Mouse (Mus musculus): ENCODE data around the gene Slc7a15.
"Not testable (repeated sequence)": the region's sequence is repeated elsewhere in the genome, so short reads cannot be mapped to it uniquely, and the experiment has no call there.

Gene Slc7a15

GRCm38 (mm10) chr12:8559876-8560275 lies 39.0 kb downstream of the Slc7a15 start:
- not testable (repeated sequence) for DNase-seq (ENCODE audit: low spot score in 2 of 2)

GRCm38 (mm10) chr12:8556189-8556588 lies 42.7 kb downstream of the Slc7a15 start:
- no peak for DNase-seq (ENCODE audit: low spot score in 2 of 2)

- DNase-seq (ENCODE audit: low spot score in 2 of 2) = no peak
Measured at GRCm38 (mm10) chr12:8555419-8555818, 43.4 kb downstream of the Slc7a15 start.

DNA sequence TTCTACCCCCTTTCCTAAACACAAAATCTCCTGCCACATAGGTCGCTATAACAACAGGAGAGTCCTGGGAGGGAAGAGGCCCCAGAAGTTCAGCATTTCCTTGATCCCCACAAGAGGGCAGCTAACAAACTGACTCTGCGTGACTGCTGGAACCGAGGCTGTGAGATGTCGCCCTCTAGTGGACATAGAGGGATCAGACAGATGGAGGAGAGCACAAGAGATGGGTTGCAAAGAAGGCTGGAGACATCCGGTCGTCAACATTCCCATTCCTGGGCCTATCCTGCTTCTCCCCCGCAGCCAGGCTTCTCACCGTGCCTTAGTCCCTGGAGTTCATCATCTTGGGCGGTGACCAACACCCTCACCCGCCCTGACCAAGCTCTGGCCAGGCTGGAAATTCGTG lies 51.5 kb downstream of the Slc7a15 start:
- DNase-seq (ENCODE audit: low spot score in 2 of 2) = peak; percentile 36 to 73

- no peak for DNase-seq (ENCODE audit: low spot score in 2 of 2)
Measured at GRCm38 (mm10) chr12:8546801-8547200, 52.1 kb downstream of the Slc7a15 start.

- DNase-seq (ENCODE audit: low spot score in 2 of 2) = peak; percentile 18 to 31
Measured at GRCm38 (mm10) chr12:8545066-8545610, 53.7 kb downstream of the Slc7a15 start.

GRCm38 (mm10) chr12:8542371-8542770 lies 56.5 kb downstream of the Slc7a15 start:
- no peak for DNase-seq (ENCODE audit: low spot score in 2 of 2)

- DNase-seq (ENCODE audit: low spot score in 2 of 2) = no peak
Measured at GRCm38 (mm10) chr12:8539471-8539870, 59.4 kb downstream of the Slc7a15 start.

- DNase-seq (ENCODE audit: low spot score in 2 of 2) = no peak
Measured at GRCm38 (mm10) chr12:8537291-8537690, 61.6 kb downstream of the Slc7a15 start.

DNA sequence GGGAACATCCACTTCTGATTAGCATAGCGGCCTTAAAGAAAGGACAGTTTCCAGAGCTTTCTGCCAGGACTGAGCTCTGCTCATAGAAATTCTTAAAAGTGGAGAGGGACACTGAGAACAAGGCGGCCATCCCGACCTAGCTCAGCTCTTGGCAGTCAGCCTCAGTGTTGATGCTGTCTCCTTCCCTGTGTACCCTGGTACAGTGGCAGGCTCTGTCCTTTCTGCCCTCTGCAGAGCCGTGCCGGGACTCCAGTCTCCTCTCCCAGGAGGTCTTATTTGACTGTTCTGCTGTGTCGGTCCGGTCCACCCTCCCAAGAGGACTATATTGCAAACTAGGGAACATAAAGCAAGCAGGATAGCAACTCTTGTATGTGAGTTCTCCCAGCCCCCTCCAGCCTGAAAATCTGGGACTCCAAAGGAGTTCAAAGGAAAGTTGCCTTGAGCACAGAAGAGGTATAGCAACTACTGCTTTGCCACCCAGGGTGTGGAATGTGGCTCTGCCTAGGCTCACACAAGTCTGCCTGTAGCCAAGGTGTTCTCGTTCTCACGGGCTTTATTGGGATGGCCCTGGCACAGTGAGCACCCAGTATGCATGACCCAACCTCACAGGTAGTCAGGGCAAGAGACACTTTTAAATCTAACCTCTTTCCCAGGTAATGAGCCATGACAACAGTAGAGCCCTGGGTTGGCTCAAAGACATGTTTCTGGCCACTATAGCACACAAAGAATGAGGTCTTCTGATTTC lies 62.5 kb downstream of the Slc7a15 start:
- DNase-seq (ENCODE audit: low spot score in 2 of 2) = no peak

- DNase-seq (ENCODE audit: low spot score in 2 of 2) = no peak
Measured at GRCm38 (mm10) chr12:8535596-8535995, 63.3 kb downstream of the Slc7a15 start.

- DNase-seq (ENCODE audit: low spot score in 2 of 2) = no peak
Measured at GRCm38 (mm10) chr12:8534915-8535314, 64.0 kb downstream of the Slc7a15 start.

DNA sequence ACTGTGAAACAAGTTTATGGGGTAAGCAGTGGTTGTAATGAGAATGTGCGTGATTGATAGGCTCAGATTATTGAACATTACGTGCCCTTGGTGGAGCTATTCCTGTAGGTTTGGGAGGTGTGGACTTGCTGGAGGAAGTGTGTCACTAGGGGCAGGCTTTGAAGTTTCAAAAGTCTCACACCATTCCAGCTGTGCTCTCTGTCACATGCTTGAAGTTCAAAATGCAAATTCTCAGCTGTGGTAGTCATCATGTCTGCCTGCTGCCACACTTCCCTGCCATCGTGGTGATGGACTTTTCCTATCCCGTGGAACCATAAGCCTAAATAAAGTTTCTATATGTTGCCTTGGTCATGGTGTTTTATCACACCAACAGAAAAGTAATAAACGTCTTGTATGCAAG lies 71.1 kb downstream of the Slc7a15 start:
- DNase-seq (ENCODE audit: low spot score in 2 of 2) = no peak

DNA sequence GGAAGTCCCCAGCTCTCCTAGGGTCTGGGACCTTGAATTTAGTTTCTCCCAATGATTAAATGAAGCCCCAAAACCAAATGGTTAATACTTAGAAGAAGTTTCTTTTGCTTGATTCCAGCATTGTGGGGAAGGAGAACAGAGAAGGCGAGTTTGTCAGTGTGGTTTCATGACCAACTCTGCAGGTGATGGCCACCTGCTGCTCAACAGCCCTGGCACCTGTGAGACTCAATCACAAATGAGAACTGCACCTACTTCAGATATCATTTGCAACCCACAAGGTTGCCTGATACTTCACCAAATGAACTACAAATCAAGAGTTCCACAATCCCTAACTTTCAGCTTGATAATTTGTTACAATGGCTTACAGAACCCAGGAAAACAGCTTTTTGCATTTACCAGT lies 71.7 kb downstream of the Slc7a15 start:
- no peak for DNase-seq (ENCODE audit: low spot score in 2 of 2)

DNA sequence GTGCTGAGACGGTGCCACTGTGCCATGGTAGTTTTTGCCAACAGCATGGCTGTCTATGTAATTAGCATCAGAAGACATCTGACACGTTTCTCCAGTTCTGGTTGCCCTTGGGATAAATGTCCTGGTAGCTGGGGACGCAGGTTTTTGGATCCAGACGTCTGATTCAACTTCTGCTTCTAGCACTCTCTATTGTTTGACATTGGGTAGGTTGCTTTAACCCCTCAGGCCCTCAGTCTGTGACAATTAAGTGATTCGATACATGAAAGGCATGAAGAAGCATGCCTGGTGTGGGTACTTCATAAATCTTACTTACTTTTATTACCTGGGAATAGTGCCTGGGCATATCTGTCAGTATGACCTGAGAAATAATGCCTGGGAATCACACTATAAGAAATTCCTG lies 74.8 kb downstream of the Slc7a15 start:
- DNase-seq (ENCODE audit: low spot score in 2 of 2) = no peak

GRCm38 (mm10) chr12:8522711-8523110 lies 76.2 kb downstream of the Slc7a15 start:
- DNase-seq (ENCODE audit: low spot score in 2 of 2) = no peak

- DNase-seq (ENCODE audit: low spot score in 2 of 2) = peak; percentile 46 to 64
Measured at GRCm38 (mm10) chr12:8521375-8522047, 77.4 kb downstream of the Slc7a15 start.

GRCm38 (mm10) chr12:8519431-8520160 lies 79.3 kb downstream of the Slc7a15 start:
- DNase-seq (ENCODE audit: low spot score in 2 of 2) = peak in 1 of 2 experiments; percentile 26

- no peak for DNase-seq (ENCODE audit: low spot score in 2 of 2)
Measured at GRCm38 (mm10) chr12:8511037-8511882, 87.6 kb downstream of the Slc7a15 start.

GRCm38 (mm10) chr12:8510317-8510988 lies 88.4 kb downstream of the Slc7a15 start:
- DNase-seq (ENCODE audit: low spot score in 2 of 2) = no peak

GRCm38 (mm10) chr12:8509693-8510092 lies 89.2 kb downstream of the Slc7a15 start:
- DNase-seq (ENCODE audit: low spot score in 2 of 2) = no peak

Measured in left cerebral cortex, adult 9 months (tissue).